Mouse (Mus musculus): ENCODE measurements around the gene Kcnk4.

- no peak for TF ChIP-seq CTCF (IDR thresholded peaks at IDR 0.05; ENCODE audit: extremely low read depth, insufficient read depth, low read length)
- no peak for TF ChIP-seq POLR2A (IDR thresholded peaks at IDR 0.05; ENCODE audit: extremely low read depth, insufficient read depth, low read length)
Measured at GRCm38 (mm10) chr19:6973581-6974190, 39.4 kb upstream of the Kcnk4 start.

Measured in cortical plate, adult 2 months (tissue).